Mouse (Mus musculus): ENCODE results near the gene Mgat5. TPM values are rescaled to one million over a fixed set of nuclear protein-coding genes. Genes with fewer than 3 reads are reported as not detected.
A peak's percentile ranks its signal among the peaks of the same experiment; 100 is the strongest.

Mgat5 gene
- total RNA-seq, 2 experiments from 2014 or later, result 71.4 to 81.8 TPM

DNA sequence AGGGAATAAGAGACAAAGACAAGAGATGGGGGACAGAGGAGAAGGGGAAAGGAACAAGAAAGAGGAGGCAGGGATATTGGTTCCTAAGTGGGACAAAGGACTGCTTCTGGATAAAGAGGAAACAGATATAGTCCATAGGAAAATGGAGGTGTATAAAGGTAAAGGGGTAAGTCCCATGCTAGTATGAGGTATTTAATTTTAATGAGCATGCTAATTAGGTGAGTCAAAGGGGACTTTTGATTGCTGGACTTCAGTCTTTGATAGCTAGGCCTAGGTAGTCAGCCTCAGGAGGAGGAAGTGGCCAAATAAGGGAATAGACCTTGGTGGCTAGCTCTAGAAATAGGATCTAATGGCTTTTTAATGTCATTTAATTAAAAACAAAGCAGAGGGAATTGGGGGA, 45.5 kb downstream of the Mgat5 start:
- no peak for ATAC-seq (replicated peaks; ENCODE audit: poor library complexity)

DNA sequence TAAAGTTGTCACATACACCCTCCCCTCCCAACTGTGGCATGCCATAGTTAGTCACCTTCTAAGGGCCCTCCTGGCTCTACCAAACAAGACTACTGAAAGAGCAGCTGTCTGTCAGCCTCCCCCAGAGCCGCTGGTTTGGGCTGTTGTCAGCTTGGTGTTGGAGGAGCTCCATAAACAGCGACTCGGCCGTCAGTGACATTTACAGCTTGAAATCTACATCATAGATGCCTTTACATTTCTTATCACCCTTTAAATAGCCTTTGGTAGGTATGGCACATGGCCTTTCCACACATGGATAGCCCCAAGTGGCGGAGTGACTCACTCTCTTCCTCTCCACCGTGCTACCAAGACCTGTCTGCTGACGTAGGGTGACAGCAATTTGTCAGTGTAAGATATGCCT, 46.9 kb downstream of the Mgat5 start:
- no peak for ATAC-seq (replicated peaks; ENCODE audit: poor library complexity)

DNA sequence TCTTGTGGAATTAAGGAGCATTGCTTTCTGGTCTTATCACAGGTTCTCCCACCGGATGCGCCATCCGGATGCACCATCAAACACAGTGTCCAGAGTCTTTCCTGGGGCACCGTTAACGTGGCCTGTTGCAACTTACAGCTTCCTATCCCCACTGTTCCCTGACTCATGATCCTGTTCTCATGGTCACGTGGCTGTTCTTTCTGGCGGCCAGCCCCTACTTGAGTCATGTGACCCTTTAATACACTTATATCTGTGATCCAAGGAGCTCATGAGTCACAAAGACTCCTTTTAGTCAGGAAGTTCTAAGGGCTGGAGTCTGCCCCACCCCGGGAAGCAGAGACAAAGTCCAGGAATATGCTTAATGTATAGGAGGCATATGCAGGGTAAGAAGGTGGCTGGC, 52.2 kb downstream of the Mgat5 start:
- 0 out of 2 replicates have a peak, but pooled peaks have one; percentile 29 for ATAC-seq (replicated peaks; ENCODE audit: poor library complexity)

DNA sequence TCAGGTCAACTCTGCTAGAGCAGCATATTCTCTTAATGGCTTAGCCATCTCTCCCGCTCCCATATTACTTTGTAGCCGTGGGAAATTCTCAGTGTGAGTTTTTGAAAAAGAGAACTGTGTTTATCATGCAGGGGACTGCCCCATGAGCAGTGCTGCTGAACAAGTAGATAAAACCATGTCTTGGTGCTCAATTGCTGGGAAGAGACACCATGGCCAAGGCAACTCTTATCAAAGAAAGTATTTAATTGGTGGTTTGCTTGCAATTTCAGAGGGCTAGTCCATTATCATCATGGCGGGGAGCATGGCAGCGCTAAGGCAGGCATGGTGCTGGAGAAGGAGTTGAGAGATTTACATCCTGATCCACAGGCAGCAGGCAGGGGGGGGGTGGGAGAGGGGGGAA, 54.9 kb downstream of the Mgat5 start:
- ATAC-seq (replicated peaks; ENCODE audit: poor library complexity), result peak; percentile 41

DNA sequence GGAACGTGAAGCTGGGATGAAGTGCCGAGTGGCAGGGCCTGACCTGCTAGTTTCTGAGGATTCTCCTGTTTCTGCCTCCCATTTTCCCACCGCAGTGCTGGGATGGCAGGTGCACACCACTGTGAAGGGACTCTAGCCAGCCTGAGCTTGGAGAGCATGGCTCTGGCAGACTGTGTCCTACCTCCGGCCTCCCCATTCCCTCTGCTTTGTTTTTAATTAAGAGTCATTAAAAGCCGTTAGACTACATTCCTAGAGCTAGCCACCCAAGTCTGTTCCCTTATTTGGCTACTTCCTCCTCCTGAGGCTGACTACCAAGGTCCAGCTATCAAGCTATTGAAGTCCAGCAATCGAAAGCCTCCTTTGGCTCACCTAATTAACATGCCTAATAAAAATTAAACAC, 56.2 kb downstream of the Mgat5 start:
- no peak for ATAC-seq (replicated peaks; ENCODE audit: poor library complexity)

DNA sequence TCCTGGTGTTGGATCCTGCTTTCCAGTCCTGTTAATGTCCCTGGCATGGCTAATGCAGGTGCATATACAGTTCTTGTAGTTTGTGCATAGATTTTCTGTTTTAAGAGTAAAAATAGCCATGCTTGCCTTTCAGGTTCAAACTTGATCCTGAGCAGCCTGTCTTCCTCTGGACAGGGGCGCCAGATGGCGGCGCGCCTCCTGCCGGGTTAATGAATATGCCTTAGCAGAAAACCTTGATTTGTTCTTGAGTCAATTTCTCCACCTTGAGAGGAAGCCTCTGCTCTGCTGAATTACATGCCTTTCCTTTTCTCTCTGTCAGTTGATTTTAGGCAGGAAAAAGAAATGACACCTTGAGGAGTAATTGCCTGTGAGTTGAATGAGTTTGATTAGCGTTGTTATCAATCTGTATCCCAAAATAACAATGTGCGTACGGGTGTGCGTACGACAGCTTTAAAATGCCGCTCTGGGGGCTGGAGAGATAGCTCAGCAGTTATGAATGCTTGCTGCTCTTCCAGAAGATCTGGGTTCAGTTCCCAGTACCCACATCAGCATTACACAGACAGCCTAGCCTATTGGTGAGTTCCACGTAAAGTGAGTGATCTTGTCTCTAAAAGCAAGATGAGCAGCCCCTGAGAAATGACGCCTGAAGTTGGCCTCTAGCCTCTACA, 57.5 kb downstream of the Mgat5 start:
- ATAC-seq (replicated peaks; ENCODE audit: poor library complexity), result no peak

DNA sequence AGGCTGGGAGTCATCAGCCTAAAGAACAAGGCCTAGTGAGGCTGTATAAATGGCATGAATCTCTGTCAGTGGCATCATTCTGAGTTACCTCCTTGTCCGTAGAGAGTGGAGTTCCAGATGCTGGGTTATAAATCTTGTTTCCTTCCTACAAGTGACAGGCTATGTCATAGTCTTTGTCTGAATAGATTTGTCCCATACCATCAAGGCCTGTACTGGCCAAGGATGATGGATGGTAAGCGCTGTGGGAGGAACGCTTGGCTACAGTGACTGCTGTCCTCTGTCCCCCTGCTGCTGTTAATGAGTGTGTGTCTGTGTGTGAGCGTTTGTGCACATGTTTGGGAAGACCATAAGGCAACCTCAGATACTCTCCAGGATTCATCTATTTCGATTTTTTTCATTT, 63.2 kb downstream of the Mgat5 start:
- no peak for ATAC-seq (replicated peaks; ENCODE audit: poor library complexity)

DNA sequence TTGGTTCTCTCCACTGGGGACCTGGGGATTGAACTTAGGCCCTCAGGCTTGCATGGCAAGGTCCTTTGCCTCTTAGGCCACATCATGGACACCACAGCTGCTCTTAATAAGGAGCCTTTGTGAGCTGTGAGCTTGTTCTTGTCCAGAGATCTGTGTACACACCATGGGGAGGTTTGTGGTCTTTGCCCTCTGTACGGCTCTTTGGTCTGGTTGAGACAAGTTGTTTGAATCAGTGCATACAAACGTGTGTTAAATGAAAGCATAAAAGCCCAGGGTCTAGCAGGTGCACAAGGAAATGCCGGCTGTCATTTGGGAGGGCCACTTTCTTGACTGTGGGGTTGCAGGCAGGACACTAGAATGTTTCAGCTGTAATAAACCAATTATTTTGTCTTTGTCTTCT, 64.5 kb downstream of the Mgat5 start:
- no peak for ATAC-seq (replicated peaks; ENCODE audit: poor library complexity)

DNA sequence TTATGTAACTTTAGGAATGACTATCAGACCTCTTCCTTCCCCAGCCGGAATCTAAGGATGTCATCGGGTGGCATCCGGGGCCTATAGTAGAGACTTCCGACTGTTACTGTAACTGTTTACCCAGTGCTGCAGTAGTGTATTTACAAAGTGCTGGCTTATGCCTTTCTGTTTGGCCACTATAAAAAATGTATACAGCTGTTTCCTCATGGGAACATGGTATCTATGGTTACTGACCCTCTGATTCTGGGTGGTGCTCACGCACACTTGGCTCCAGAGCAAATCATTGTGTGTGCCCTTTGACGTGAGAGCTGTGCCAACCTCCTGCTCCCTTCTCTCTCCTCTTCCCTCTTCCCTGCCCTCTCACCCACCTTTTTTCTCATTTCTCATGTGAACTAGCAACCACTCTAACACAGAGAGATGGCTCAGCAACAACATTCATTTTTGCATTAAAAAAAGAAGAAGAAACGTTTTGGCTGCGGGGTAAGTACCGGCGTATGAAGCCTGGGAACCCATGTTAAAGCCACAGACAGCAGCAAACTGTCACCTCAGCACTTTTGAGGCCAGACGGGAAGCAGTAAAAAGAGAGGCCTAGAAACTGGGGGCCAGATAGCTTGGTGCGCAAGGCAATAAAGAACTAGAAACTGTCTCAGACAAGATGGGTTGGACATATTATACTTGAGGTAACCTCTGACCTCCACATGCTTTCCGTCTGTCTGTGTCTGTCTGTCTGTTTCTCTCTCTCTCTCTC, 65.6 kb downstream of the Mgat5 start:
- peak; percentile 54 for ATAC-seq (replicated peaks; ENCODE audit: poor library complexity)

DNA sequence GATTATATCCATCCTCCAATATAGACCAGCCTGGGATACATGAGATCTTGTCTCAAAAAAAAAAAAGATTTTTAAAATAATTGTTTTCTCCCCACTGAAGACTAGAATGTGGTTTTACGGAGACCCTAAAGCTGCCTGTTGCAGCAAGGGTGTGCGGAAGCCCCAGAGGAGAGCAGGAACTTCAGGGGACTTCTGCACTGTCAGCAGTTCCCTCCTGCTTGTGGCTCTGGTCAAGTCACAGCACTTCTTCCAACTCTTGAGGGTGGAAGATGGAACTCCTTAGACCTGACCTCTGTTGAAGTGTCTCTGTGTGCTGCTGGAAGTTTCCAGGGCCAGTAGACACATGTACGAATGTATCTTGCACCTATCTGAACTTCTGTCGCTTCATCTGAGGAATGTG, 66.3 kb downstream of the Mgat5 start:
- no peak for ATAC-seq (replicated peaks; ENCODE audit: poor library complexity)

DNA sequence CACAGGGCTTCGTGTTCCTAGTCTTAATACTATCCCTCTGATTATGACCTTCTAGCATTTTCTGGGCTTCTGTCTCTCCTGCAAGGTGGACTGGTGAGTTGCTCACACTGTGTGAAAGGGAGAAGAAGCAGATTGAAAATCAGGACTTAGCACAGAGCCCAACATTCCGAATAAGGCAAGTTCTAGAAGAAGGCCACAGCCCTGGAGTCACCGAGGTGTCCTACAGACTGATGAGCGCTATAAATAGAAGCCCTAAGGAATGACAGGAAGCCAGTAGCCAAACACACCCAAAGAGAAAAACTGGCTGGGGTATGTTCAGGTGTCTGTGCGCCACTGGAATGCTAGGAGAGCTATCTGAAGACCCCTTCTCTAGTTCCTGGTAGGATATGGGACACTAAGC, 68.5 kb downstream of the Mgat5 start:
- no peak for ATAC-seq (replicated peaks; ENCODE audit: poor library complexity)

DNA sequence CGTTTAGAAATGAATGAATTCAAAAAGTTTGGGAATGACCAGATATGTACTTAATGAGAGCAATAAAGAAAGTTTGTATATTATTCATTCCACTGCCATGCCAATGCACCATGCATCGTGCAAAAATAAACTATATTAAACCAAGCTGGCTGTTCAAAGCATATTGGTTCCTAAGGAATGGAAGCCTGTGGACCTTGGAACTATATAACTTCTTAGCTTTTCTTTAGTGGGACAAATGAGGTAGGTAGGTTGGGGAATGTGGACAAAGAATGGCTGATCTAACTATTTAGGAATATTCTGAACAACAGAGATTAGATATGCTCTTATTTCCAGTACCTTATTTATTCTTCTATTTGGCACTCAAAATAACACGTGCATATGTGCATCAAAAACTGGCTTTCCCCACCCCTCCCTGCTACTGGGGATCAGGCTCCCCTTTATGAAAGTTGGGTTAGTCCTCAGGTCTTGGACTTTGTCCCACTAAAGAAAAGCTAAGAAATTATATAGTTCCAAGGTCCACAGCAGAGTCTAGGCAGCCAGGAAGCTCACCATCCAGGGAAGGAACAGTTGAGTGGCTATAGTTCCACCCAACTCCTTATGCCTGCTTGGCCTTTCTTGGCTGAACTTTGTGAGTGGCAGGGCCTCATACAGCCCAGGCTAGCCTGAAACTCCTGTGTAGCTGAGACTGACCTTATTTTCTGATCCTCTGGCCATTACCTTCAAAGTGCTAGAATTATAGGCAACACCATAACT, 70.9 kb downstream of the Mgat5 start:
- ATAC-seq (replicated peaks; ENCODE audit: poor library complexity), result no peak

DNA sequence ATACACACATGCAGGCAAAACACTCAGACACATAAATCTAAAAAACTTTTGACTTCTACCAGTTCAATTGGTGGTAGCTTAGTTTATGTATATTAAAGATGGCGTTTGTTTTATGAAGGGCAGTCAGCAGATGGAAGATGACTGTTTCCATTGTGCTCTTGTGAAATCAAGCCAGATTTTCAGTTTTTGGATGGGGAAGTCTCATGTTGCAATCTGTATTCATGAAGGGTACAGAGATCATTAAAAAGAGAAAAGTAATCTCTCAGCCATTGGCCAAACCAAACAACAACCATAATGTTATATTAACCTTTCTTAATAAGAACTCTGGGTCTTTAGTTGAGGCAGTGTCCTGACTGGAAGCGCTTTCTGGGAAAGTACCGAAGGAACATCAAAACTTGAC, 73.3 kb downstream of the Mgat5 start:
- ATAC-seq (replicated peaks; ENCODE audit: poor library complexity), result peak; percentile 77

DNA sequence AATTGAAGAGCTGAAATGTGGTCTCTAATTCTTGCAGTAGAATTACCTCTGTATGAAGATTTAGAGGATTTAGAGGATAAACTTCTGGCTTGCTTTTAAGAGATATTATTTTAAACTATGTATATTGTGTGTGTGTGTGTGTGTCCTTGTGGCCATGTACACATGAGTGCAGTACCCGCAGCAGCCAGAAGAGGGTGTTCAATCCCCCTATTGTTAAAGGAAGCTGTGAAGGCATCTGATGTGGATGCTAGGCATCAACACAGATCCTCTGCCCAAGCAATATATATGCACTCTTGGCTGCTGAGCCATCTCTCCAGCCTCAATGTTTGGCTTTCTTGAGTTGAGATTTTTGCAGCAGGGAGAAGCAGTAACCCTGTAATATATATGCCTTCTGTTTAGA, 75.4 kb downstream of the Mgat5 start:
- ATAC-seq (replicated peaks; ENCODE audit: poor library complexity), result peak; percentile 72

DNA sequence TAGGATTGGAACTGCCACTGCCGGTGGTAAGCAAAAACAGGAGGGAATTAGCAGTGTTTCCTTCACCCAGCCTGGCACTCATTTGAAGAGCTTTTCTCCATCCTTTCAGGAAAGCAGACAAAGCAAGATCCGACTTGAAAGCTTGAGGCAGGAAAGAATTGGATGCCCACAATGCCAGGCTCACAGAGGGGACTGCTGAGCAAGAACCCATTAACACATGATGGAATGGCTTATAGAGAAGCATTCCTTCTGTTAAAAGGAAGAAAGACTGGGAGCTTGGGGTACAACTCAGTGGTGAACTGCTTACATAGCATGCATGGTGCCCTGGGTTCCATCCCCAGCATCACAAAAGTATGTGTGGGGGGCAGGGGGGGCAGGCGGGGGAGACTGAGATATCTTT, 80.2 kb downstream of the Mgat5 start:
- ATAC-seq (replicated peaks; ENCODE audit: poor library complexity), result no peak

DNA sequence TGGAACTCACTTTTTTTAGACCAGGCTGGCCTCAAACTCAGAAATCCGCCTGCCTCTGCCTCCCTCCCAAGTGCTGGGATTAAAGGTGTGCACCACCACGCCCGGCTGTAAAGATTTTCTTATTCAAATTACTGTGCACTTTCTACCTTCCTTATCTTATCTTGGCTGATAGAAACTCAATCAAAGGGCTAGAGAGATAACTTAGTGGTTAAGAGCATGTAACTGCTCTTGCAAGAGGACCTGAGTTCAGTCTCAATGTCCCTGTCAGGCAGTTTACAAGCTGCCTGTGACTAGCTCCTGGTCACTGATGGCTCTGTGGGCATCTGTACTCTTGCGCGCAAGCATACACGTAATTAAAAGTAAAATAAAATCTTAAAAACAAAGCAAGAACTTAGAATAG, 82.7 kb downstream of the Mgat5 start:
- no peak for ATAC-seq (replicated peaks; ENCODE audit: poor library complexity)

DNA sequence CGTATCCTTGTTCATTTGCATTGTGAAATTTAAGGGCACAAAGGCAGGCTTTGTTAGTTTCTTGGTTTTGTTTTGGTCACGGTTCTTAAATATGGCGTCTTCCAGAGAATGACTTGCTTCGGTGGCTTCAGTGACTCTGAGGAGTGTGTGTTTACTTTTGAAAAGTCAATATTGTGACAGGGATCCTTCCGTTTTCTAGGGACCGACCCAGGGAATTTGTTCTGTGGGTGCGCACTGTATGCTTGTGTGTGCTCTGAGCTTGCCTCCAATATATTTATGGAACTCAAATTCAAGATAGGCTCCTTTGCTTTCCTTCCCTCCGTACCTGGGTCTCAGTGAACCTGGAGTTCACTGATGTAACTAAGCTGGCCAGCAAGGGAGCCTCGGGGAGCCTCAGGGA, 86.1 kb downstream of the Mgat5 start:
- no peak for ATAC-seq (replicated peaks; ENCODE audit: poor library complexity)

DNA sequence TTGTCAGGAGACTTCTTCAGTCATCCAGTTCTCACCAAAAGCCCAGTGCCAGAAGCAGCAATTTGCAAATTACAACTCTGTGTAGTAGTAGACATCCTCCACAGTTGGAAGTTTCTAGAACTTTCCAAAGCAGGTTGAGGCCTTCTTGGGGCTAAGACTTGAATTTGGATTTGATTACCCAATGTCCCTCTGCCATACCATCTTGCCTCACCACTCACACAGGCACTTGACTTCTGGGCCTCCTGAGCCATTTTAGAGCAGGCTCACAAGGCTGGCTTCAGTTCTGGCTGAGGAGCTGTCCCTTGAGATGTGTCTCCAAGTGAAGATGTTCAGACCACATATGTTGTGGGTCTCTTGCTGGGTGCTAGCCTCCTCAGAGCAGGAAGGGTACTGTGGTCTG, 86.9 kb downstream of the Mgat5 start:
- ATAC-seq (replicated peaks; ENCODE audit: poor library complexity), result peak; percentile 54

DNA sequence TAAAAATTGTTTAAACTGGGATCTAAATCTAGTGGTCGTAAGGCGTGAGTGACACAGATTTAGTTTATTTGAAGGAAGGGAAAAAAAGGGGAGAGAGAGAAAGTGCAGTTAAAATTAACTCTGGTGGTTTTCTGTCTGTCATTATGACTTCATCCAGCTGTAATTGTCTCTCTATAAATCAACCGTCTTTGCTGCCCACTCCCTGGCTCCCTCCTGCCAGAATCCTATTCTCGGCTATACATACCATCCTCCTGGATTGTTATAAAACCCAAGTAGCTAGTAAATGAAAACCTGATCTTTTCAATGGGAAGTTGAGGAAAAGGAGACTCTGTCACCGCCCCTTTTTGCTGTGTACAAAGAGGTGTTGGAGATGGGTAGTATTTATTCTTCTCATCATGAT, 88.5 kb downstream of the Mgat5 start:
- no peak for ATAC-seq (replicated peaks; ENCODE audit: poor library complexity)

DNA sequence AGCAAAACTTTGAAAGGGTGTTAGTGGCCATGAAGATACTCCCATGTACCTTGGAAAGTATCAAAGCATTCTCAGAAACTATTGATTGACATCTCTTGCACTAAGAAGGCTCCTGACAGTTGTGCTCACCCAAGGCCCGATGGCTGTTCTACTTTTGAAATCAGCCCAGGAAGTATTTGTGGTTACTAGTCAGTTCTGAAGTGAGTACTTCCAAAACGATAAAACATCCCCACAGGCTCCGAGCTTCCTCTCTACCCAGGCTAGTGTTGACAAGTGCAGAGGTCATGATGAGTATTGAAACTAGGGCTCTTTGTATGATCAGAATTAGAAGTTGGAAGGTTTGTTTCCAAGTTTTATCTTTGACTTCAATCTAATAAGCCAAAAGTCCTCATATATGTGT, 92.0 kb downstream of the Mgat5 start:
- peak; percentile 45 for ATAC-seq (replicated peaks; ENCODE audit: poor library complexity)

DNA sequence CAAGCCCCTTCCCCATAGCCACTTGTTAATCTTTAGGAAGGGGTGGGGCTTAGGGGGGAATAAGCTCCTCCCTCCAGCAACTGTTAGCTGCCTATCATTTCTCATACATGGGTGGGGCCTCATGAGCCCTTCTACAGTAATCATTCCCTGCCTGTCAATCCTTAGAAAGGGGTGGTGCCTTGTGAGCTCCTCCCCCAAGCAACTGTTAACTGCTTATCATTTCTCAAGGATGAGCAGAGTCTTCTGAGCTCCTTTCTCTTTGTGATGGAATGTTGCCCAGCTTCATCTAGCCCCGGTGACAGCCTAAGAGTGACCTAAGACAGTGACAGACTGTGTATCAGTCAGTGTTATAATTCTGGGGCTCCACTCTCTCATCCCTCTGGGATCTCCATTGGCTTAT, 95.0 kb downstream of the Mgat5 start:
- ATAC-seq (replicated peaks; ENCODE audit: poor library complexity), result peak; percentile 75

DNA sequence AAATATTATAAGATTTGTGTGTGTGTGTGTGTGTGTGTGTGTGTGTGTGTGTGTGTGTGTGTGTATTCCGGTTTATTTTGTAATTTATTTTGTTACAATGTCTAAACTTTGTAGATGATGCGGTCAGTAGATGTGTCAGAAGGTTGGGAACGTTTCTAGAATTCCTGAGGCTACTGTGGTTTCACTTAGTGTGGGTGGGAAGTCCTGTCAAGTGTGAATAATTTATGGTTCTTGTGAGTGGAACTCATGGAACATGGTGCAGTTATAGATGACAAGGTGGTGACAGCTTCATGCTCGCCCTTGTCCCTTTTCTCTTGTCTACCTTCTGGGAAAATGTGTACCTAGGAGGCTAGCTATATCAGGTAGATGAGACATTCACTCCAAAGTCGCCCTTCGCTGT, 96.2 kb downstream of the Mgat5 start:
- no peak for ATAC-seq (replicated peaks; ENCODE audit: poor library complexity)

Data from megakaryocyte progenitor cell, adult 5-6 weeks (primary cell).